Comparison of ENCODE assay signal across 8 mouse cellular contexts in the genomic region with DNA sequence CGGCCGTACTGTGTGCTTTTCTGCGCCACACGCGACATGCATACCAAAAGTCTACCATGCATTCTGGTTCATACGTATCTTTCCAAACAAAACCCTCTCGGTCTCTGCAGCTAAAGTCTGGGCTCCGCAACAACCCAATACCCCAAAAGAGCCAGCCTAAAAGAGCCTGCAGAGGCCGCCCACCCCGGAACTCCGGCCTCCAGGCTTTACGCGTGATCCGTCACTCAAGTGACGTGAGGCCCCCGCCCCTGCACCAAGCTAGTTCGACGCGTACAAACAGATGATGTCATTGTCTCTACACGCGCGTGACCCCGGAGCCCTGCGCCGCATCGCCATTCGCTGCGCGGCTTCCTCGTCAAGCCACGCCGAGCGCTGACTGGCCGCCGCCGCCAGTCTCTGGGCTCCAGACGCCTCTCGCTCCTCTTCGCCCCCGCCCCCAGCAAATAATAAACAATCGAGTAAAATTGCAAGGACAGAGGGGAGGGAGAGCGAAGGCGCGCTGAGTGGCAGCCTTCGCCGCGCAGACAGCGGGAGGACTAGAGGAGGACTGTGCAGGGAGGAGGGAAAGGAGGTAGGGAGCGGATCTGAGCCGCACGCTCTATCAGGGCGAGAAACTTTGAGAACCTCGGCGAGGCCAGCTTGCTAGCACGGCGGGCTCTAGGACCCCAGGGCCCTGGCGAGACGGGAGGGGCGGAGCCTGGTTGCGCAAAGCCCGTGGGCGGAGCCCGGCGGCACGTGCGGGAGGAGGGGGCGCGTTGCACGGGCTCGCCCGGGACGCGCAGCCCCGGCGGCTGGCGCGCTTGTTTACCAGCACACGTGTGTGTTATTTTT. TPM values are rescaled to one million over a fixed set of nuclear protein-coding genes. Genes with fewer than 3 reads are reported as not detected.
A peak's percentile ranks its signal among the peaks of the same experiment; 100 is the strongest.
DNase-seq lines count a peak whose midpoint lies in the region; ATAC-seq lines count a peak whose summit lies in the region.

No protein-coding gene starts in this region.

- peak overlapping the region; percentile 98 for H3K27ac ChIP-seq in hindbrain, embryonic 16.5 days (ENCODE audit: low read depth, low read length)
- peak overlapping the region; percentile 76 for H3K27ac ChIP-seq in macrophage

- no peaks in the 10 kb centered on the region for H3K36me3 ChIP-seq in hindbrain, embryonic 16.5 days (ENCODE audit: control insufficient read depth, insufficient read depth, low read length)
- H3K36me3 ChIP-seq in macrophage (ENCODE audit: inconsistent target) = no peaks in the 10 kb centered on the region

- H3K4me1 ChIP-seq in hindbrain, embryonic 16.5 days (ENCODE audit: control insufficient read depth, insufficient read depth, low read depth, low read length) = peaks cover 24% of the 10 kb centered on the region

- peak overlapping the region; percentile 88 for H3K9ac ChIP-seq in hindbrain, embryonic 16.5 days (ENCODE audit: low read depth, low read length)

- peak overlapping the region; percentile 91 for H3K4me3 ChIP-seq in hindbrain, embryonic 16.5 days (ENCODE audit: low read length)
- H3K4me3 ChIP-seq in macrophage (ENCODE audit: inconsistent target) = peak overlapping the region; percentile 75

- ATAC-seq in hindbrain, embryonic 16.5 days = peak; percentile 94

- under 1% methylated on average over 66 of the region's 78 CpGs for WGBS in hindbrain, embryonic 16.5 days
- under 1% methylated on average over 71 of the region's 78 CpGs for WGBS in macrophage (ENCODE audit: missing documents)

- H3K9me3 ChIP-seq in hindbrain, embryonic 16.5 days (ENCODE audit: control insufficient read depth, low read length) = no peaks in the 10 kb centered on the region

- peak; percentile 93 for DNase-seq in WW6 (ENCODE audit: low read depth, low spot score)
- peak; percentile 91 to 96 for DNase-seq in cerebellum, postnatal 4 days (ENCODE audit: low spot score in 2 of 2)
- peak; percentile 98 for DNase-seq in gastrocnemius, adult 18-20 months (ENCODE audit: low spot score)
- DNase-seq in left cerebral cortex, adult 18-20 months (ENCODE audit: low spot score in 2 of 2) = peak; percentile 98 to 99
- DNase-seq in right cerebral cortex, adult 18-20 months = peak; percentile 100
- peak; percentile 90 for DNase-seq in urinary bladder, postnatal 10 days (ENCODE audit: low spot score)

- no peaks in the 10 kb centered on the region; the same call in 1 of the 2 replicates for H3K27me3 ChIP-seq in hindbrain, embryonic 16.5 days (replicated peaks; ENCODE audit: control insufficient read depth, insufficient read depth, low read length)

- peak overlapping the region; percentile 96 for H3K4me2 ChIP-seq in hindbrain, embryonic 16.5 days (ENCODE audit: low read length)

- peaks cover 22% of the 10 kb centered on the region for H3K79me2 ChIP-seq in macrophage (ENCODE audit: inconsistent target)

RNA-seq across cellular contexts. Expression of a gene that starts 1.1 kb away (rescaled TPM):
- 10 to 100 TPM; 23.3 to 29.8 TPM for total RNA-seq in gastrocnemius, adult 18-20 months (2021)
- polyA plus RNA-seq in hindbrain, embryonic 16.5 days (2015; fragmentation: Nextera tagmentation; extraction: Ambion mirVana) = 4.3 and 4.4 TPM in 2 replicates
- total RNA-seq in left cerebral cortex, adult 18-20 months (2021) = 10 to 100 TPM; 71.8 to 72.4 TPM
- total RNA-seq in macrophage (2018; cell fraction: chromatin; rRNA removed) = 100 to 1,000 TPM in 6 of 26 experiments, 10 to 100 TPM in 16, 1 to 10 TPM in 4; 7.0 to 151 (median 51.2) TPM
- total RNA-seq in macrophage (2018; cell fraction: cytosol; rRNA removed) = 100 to 1,000 TPM in 1 of 26 experiments, 10 to 100 TPM in 25; 13.3 to 101 (median 50.0) TPM
- 100 to 1,000 TPM in 5 of 26 experiments, 10 to 100 TPM in 21; 11.9 to 127 (median 54.9) TPM for total RNA-seq in macrophage (2018; cell fraction: nucleus; rRNA removed)
- polyA plus RNA-seq in macrophage (2018) = 23.9 to 39.4 TPM (median 30.8 TPM) in 3 replicates

Comparison
In these comparisons a context has a peak if more than half of its experiments do, and no peak if none do; other contexts are left out.
1. Peak in every context shown above with its lines: DNase-seq, ATAC-seq, H3K4me3 ChIP-seq and H3K27ac ChIP-seq.